Mouse (Mus musculus): ENCODE results near the gene Fkbp5. TPM values are rescaled to one million over a fixed set of nuclear protein-coding genes. Genes with fewer than 3 reads are reported as not detected.

Gene Fkbp5
- polyA plus RNA-seq, 2 experiments: 8.7 to 23.3 TPM

DNA sequence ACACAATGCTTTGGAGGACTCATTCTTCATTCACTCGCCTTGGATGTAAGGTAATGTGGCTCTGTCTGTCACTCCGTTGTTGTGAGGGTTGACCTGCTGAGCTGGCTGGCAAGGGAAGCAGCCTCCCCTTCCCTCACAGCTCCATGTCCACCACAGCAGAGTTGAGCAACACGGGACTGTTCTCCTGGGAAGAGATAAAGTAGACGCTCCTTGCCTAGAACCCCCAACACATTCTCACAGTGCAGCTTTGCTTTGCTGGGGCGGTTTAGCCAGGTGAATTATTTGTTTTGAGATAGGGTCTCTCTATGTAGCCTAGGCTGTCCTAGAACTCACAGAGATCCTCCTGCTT lies 70.5 kb downstream of the Fkbp5 start:
- H3K9me3 ChIP-seq (ENCODE audit: control insufficient read depth, low read length): no peaks in the 10 kb centered on the region
- no peak for TF ChIP-seq POLR2A (IDR thresholded peaks at IDR 0.05; ENCODE audit: borderline replicate concordance, extremely low read depth, insufficient read depth, insufficient read length)
- WGBS: 84% methylated on average over 5 of the region's 5 CpGs

DNA sequence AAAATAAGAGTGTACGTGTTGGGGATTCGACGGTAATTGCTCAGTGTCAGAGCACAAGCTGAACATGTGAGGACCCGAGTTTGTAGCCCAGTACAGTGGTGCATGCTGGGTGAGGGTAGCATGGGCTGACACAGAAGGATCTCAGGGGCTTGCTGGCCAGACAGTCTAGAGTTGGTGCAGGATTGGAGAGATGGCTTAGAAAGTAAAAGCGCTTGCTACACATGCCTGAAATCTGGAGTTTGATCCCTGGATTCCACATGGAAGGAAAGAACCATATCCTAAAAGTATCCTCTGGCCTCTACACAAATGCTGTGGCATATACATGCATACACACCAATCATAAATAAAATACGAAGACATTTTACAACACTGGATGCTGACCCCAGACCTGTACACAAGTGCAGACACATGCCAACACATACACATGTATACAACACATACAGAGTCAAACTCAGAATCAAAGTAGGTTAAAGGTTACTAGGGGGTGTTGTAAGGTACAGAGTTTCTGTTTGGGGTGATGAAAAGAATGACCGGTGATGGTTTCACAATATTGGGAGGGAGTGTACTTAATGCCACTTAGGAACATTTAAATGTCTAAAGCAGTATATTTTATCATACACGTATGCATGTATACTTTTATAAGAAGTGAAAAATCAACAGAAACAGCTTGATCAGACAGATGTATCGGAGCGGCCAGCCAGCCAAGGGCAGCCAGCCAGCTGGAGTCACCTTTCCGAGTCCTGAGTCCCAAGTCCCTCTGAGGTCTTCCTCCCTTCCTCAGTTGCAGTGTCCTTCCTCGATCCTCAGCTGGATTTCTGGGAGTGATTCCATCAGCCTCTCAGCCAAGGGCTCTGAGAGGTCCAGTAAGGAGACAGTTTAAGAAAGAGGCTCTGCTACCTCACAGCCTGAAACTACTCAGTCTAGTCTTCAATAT lies 71.2 kb downstream of the Fkbp5 start:
- Histone ChIP-seq H3K4me2 (replicated peaks; ENCODE audit: low read depth, low read length, severe bottlenecking) (no peak overlapping the region), H3K4me3 (replicated peaks; ENCODE audit: low read length) (no peak overlapping the region), H3K9me3 (ENCODE audit: control insufficient read depth, low read length) (no peaks in the 10 kb centered on the region), H3K27me3 (ENCODE audit: control insufficient read depth, insufficient read depth, low read length) (no peaks in the 10 kb centered on the region), H3K36me3 (ENCODE audit: control insufficient read depth, insufficient read depth, low read length) (no peaks in the 10 kb centered on the region), H3K4me1 (ENCODE audit: control insufficient read depth, insufficient read depth, low read length) (peaks cover 4% of the 10 kb centered on the region; the same call in 1 of the 2 replicates), H3K9ac (ENCODE audit: low read depth, low read length, severe bottlenecking) (no peak overlapping the region), H3K27ac (replicated peaks; ENCODE audit: low read depth, low read length) (no peak overlapping the region)
- no peak for DNase-seq (ENCODE audit: low spot score)
- no peak for ATAC-seq (ENCODE audit: low FRiP score, low read depth)
- WGBS: 90% methylated on average over 12 of the region's 12 CpGs
- no peak for TF ChIP-seq POLR2A (IDR thresholded peaks at IDR 0.05; ENCODE audit: borderline replicate concordance, extremely low read depth, insufficient read depth, insufficient read length)

More for the DNA sequence above, 70.5 kb downstream of the Fkbp5 start:
- Histone ChIP-seq H3K27ac (replicated peaks; ENCODE audit: low read depth, low read length) (no peak overlapping the region), H3K4me3 (replicated peaks; ENCODE audit: low read length) (no peak overlapping the region), H3K4me2 (replicated peaks; ENCODE audit: low read depth, low read length, severe bottlenecking) (no peak overlapping the region), H3K27me3 (ENCODE audit: control insufficient read depth, insufficient read depth, low read length) (no peaks in the 10 kb centered on the region), H3K36me3 (ENCODE audit: control insufficient read depth, insufficient read depth, low read length) (no peaks in the 10 kb centered on the region), H3K4me1 (ENCODE audit: control insufficient read depth, insufficient read depth, low read length) (peaks cover 4% of the 10 kb centered on the region; the same call in 1 of the 2 replicates), H3K9ac (ENCODE audit: low read depth, low read length, severe bottlenecking) (no peak overlapping the region)
- ATAC-seq (ENCODE audit: low FRiP score, low read depth) (no peak), DNase-seq (ENCODE audit: low spot score) (no peak)

DNA sequence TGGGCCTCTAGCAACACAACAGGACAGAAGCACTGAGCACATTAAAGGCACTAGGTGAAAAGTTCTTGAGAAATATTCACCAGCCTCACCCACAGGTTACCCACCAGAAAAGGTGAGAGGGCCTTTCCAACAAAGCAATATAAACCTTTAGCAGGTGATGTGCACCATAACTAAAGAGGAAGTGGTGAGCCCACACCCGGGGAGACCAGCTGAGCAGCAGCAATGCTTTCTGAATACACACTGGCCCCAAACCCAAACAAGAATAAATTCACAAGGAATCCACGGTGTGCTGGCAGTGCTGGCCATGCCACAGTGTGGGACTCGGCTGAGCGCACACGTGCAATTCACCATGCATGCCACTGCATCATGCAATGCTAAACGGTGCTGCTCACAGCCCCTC lies 74.7 kb downstream of the Fkbp5 start:
- WGBS: 89% methylated on average over 6 of the region's 6 CpGs
- ATAC-seq (ENCODE audit: low FRiP score, low read depth) (no peak), DNase-seq (ENCODE audit: low spot score) (no peak)

DNA sequence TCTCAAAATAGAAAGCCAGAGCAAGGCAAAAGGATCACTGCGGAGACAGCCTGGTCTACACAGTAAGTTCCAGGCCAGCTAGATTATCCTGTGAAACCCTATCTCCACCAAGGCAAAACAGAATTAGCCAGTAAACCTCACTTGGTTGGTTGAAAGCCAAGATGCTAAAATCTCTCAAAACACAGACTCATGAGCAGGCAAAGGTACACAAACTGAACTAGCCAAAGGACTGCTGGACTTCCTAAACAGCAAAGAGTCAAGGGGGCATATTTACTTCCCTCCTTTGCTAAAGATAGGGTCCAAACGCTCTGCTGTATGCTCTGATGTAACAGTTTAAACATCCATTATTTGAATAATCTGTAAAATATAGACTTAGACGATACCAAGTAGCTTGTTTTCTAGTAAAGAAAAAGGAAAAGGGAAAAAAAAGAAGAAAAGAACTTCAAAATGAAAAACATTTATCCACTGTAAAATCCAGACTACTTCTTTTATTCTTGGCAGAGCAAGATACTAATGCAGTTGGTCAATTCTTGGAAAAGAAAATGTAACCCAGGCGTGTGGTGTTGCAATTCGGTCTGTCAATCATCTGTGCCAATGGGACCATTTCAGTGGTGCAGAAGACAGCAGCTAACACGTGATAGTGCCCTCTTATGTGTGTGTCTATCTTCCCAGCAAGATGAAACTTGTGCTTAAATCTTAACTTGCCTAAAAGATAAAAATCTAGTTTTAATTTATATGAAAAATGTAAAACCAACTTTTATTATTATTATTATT lies 78.8 kb downstream of the Fkbp5 start:
- no peak for DNase-seq (ENCODE audit: low spot score)
- Histone ChIP-seq H3K4me3 (replicated peaks; ENCODE audit: low read length) (no peak overlapping the region), H3K27ac (replicated peaks; ENCODE audit: low read depth, low read length) (no peak overlapping the region), H3K9me3 (ENCODE audit: control insufficient read depth, low read length) (no peaks in the 10 kb centered on the region), H3K4me2 (replicated peaks; ENCODE audit: low read depth, low read length, severe bottlenecking) (no peak overlapping the region), H3K9ac (ENCODE audit: low read depth, low read length, severe bottlenecking) (no peak overlapping the region), H3K36me3 (ENCODE audit: control insufficient read depth, insufficient read depth, low read length) (peaks cover 9% of the 10 kb centered on the region; the same call in 1 of the 2 replicates), H3K27me3 (ENCODE audit: control insufficient read depth, insufficient read depth, low read length) (no peaks in the 10 kb centered on the region), H3K4me1 (ENCODE audit: control insufficient read depth, insufficient read depth, low read length) (no peaks in the 10 kb centered on the region)
- ATAC-seq (ENCODE audit: low FRiP score, low read depth): no peak
- TF ChIP-seq POLR2A (IDR thresholded peaks at IDR 0.05; ENCODE audit: borderline replicate concordance, extremely low read depth, insufficient read depth, insufficient read length): no peak
- WGBS: 80% methylated on average over 6 of the region's 6 CpGs

More for the DNA sequence above, 74.7 kb downstream of the Fkbp5 start:
- H3K9ac ChIP-seq (ENCODE audit: low read depth, low read length, severe bottlenecking): no peak overlapping the region
- H3K36me3 ChIP-seq (ENCODE audit: control insufficient read depth, insufficient read depth, low read length): no peaks in the 10 kb centered on the region
- no peak overlapping the region for H3K4me3 ChIP-seq (replicated peaks; ENCODE audit: low read length)
- H3K27ac ChIP-seq (replicated peaks; ENCODE audit: low read depth, low read length): no peak overlapping the region
- no peaks in the 10 kb centered on the region for H3K4me1 ChIP-seq (ENCODE audit: control insufficient read depth, insufficient read depth, low read length)
- TF ChIP-seq POLR2A (IDR thresholded peaks at IDR 0.05; ENCODE audit: borderline replicate concordance, extremely low read depth, insufficient read depth, insufficient read length): no peak
- no peaks in the 10 kb centered on the region for H3K27me3 ChIP-seq (ENCODE audit: control insufficient read depth, insufficient read depth, low read length)
- H3K4me2 ChIP-seq (replicated peaks; ENCODE audit: low read depth, low read length, severe bottlenecking): no peak overlapping the region
- H3K9me3 ChIP-seq (ENCODE audit: control insufficient read depth, low read length): no peaks in the 10 kb centered on the region

DNA sequence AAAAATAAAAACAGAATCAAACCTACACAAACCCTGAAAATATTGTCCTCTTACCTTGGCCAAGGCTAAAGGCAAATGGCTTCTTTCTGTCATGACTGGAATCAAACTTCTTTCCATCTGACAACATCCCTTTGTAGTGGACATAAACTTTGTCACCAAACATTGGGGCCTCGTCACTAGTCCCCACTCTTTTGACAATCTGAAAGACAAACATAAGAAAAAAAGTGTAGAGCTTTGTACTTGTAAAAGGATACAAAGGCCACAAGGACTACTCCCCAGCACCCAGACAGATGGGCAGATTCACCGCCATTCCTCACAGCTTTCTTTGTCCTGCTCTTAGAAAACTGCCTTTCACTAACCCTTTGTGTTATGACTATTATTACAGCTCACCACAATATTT lies 79.4 kb downstream of the Fkbp5 start:
- Histone ChIP-seq H3K27me3 (ENCODE audit: control insufficient read depth, insufficient read depth, low read length) (no peaks in the 10 kb centered on the region), H3K27ac (replicated peaks; ENCODE audit: low read depth, low read length) (no peak overlapping the region), H3K9me3 (ENCODE audit: control insufficient read depth, low read length) (no peaks in the 10 kb centered on the region), H3K4me1 (ENCODE audit: control insufficient read depth, insufficient read depth, low read length) (no peaks in the 10 kb centered on the region), H3K4me3 (replicated peaks; ENCODE audit: low read length) (no peak overlapping the region), H3K4me2 (replicated peaks; ENCODE audit: low read depth, low read length, severe bottlenecking) (no peak overlapping the region), H3K36me3 (ENCODE audit: control insufficient read depth, insufficient read depth, low read length) (peaks cover 9% of the 10 kb centered on the region), H3K9ac (ENCODE audit: low read depth, low read length, severe bottlenecking) (no peak overlapping the region)
- DNase-seq (ENCODE audit: low spot score): no peak
- no peak for ATAC-seq (ENCODE audit: low FRiP score, low read depth)
- WGBS: 84% methylated on average over 2 of the region's 2 CpGs
- TF ChIP-seq POLR2A (IDR thresholded peaks at IDR 0.05; ENCODE audit: borderline replicate concordance, extremely low read depth, insufficient read depth, insufficient read length): no peak
